Comparison of ENCODE assay signal across 23 mouse cellular contexts in genomic region chr7:29334156-29334555, GRCm38 (mm10). TPM values are rescaled to one million over a fixed set of nuclear protein-coding genes. Genes with fewer than 3 reads are reported as not detected.
DNase-seq lines count a peak whose midpoint lies in the region; ATAC-seq and TF ChIP-seq lines count a peak whose summit lies in the region.
"Had no signal": no experiment of that assay in that cellular context is flagged by ENCODE, and none has a peak within 500 bp of the region (broad histone marks: within the 10 kb centered on the region; RNA-seq: fewer than 3 reads in every experiment).

No protein-coding gene starts in this region.

- H3K4me2 ChIP-seq in hindbrain, embryonic 13.5 days: no peak overlapping the region
- no peak overlapping the region for H3K4me2 ChIP-seq in hindbrain, embryonic 14.5 days (replicated peaks)
- H3K4me2 ChIP-seq in lung, embryonic 16.5 days (ENCODE audit: low read depth, low read length): no peak overlapping the region
- no peak overlapping the region for H3K4me2 ChIP-seq in forebrain, embryonic 16.5 days (ENCODE audit: low read length)
- no peak overlapping the region for H3K4me2 ChIP-seq in intestine, postnatal 0 days (replicated peaks; ENCODE audit: low read depth)
- H3K4me2 ChIP-seq: heart, embryonic 13.5 days; liver, embryonic 15.5 days; neural tube, embryonic 12.5 days had no signal

- no peak overlapping the region for H3K4me3 ChIP-seq in hindbrain, embryonic 13.5 days
- H3K4me3 ChIP-seq in hindbrain, embryonic 14.5 days (replicated peaks; ENCODE audit: low read length): no peak overlapping the region
- H3K4me3 ChIP-seq in lung, embryonic 16.5 days (ENCODE audit: low read length): no peak overlapping the region
- H3K4me3 ChIP-seq in forebrain, embryonic 16.5 days (replicated peaks; ENCODE audit: low read length): no peak overlapping the region
- H3K4me3 ChIP-seq in intestine, postnatal 0 days (ENCODE audit: low read depth, low read length): no peak overlapping the region
- H3K4me3 ChIP-seq: heart, adult 2 months; heart, embryonic 13.5 days; liver, embryonic 15.5 days; neural tube, embryonic 12.5 days had no signal

- H3K9ac ChIP-seq in hindbrain, embryonic 13.5 days: no peak overlapping the region; the same call in 1 of the 2 replicates
- no peak overlapping the region for H3K9ac ChIP-seq in hindbrain, embryonic 14.5 days
- H3K9ac ChIP-seq in lung, embryonic 16.5 days (ENCODE audit: low read length): no peak overlapping the region
- 0 out of 2 replicates have a peak overlapping the region, but pooled peaks have one; percentile 5 for H3K9ac ChIP-seq in forebrain, embryonic 16.5 days (replicated peaks; ENCODE audit: low read depth, low read length)
- H3K9ac ChIP-seq in intestine, postnatal 0 days (ENCODE audit: low read depth, low read length): no peak overlapping the region
- H3K9ac ChIP-seq: heart, embryonic 13.5 days; liver, embryonic 15.5 days; neural tube, embryonic 12.5 days had no signal

- H3K4me1 ChIP-seq in hindbrain, embryonic 13.5 days (replicated peaks): 0 out of 2 replicates have a peak, but pooled peaks cover 2% of the 10 kb centered on the region
- no peaks in the 10 kb centered on the region for H3K4me1 ChIP-seq in hindbrain, embryonic 14.5 days (replicated peaks; ENCODE audit: control insufficient read depth, insufficient read depth, low read length)
- H3K4me1 ChIP-seq in lung, embryonic 16.5 days (replicated peaks; ENCODE audit: control insufficient read depth, insufficient read depth, low read length): peaks cover 2% of the 10 kb centered on the region; the same call in 1 of the 2 replicates
- H3K4me1 ChIP-seq in forebrain, embryonic 16.5 days (replicated peaks; ENCODE audit: control insufficient read depth, insufficient read depth, low read length): peaks cover 12% of the 10 kb centered on the region
- no peaks in the 10 kb centered on the region for H3K4me1 ChIP-seq in intestine, postnatal 0 days (replicated peaks; ENCODE audit: control insufficient read depth, insufficient read depth, low read length)
- H3K4me1 ChIP-seq: neural tube, embryonic 12.5 days had no signal

- H3K9me3 ChIP-seq in hindbrain, embryonic 13.5 days: no peaks in the 10 kb centered on the region
- no peaks in the 10 kb centered on the region for H3K9me3 ChIP-seq in hindbrain, embryonic 14.5 days (ENCODE audit: control insufficient read depth, low read length)
- H3K9me3 ChIP-seq in lung, embryonic 16.5 days (ENCODE audit: control insufficient read depth, low read length): no peaks in the 10 kb centered on the region
- no peaks in the 10 kb centered on the region for H3K9me3 ChIP-seq in forebrain, embryonic 16.5 days (ENCODE audit: control insufficient read depth, low read length)
- H3K9me3 ChIP-seq in intestine, postnatal 0 days (ENCODE audit: control insufficient read depth): no peaks in the 10 kb centered on the region
- H3K9me3 ChIP-seq: heart, embryonic 13.5 days; liver, embryonic 15.5 days; neural tube, embryonic 12.5 days had no signal

- no peak for TF ChIP-seq CTCF in intestine, postnatal 0 days (IDR thresholded peaks at IDR 0.05; ENCODE audit: low read depth)

- 57% methylated on average over 7 of the region's 7 CpGs for WGBS in hindbrain, embryonic 13.5 days
- WGBS in hindbrain, embryonic 14.5 days: 63% methylated on average over 6 of the region's 7 CpGs
- 31% methylated on average over 6 of the region's 7 CpGs for WGBS in lung, embryonic 16.5 days
- 49% methylated on average over 6 of the region's 7 CpGs for WGBS in forebrain, embryonic 16.5 days
- 43% methylated on average over 6 of the region's 7 CpGs for WGBS in intestine, postnatal 0 days

- no peaks in the 10 kb centered on the region for H3K27me3 ChIP-seq in hindbrain, embryonic 13.5 days
- H3K27me3 ChIP-seq in hindbrain, embryonic 14.5 days (ENCODE audit: control insufficient read depth, insufficient read depth, low read length): no peaks in the 10 kb centered on the region
- no peaks in the 10 kb centered on the region for H3K27me3 ChIP-seq in lung, embryonic 16.5 days (ENCODE audit: control insufficient read depth, insufficient read depth, low read depth, low read length)
- H3K27me3 ChIP-seq in forebrain, embryonic 16.5 days (replicated peaks; ENCODE audit: control insufficient read depth, insufficient read depth, low read length): no peaks in the 10 kb centered on the region
- no peaks in the 10 kb centered on the region for H3K27me3 ChIP-seq in intestine, postnatal 0 days (replicated peaks; ENCODE audit: control insufficient read depth, insufficient read depth, low read length)
- H3K27me3 ChIP-seq: liver, embryonic 15.5 days; neural tube, embryonic 12.5 days had no signal

- no peak for ATAC-seq in hindbrain, embryonic 13.5 days (ENCODE audit: low FRiP score)
- no peak for ATAC-seq in hindbrain, embryonic 14.5 days (ENCODE audit: low FRiP score)
- peak; percentile 62 for ATAC-seq in lung, embryonic 16.5 days (ENCODE audit: low read depth)
- ATAC-seq in forebrain, embryonic 16.5 days: no peak
- peak; percentile 64 for ATAC-seq in intestine, postnatal 0 days

- DNase-seq in hindbrain, embryonic 14.5 days (ENCODE audit: low spot score): no peak
- no peak for DNase-seq in lung, postnatal 25 days (ENCODE audit: low spot score)
- DNase-seq in spleen, postnatal 10 days (ENCODE audit: low spot score in 2 of 2): no peak
- DNase-seq: adrenal gland, adult 8-10 months; cerebellum, adult 11-12 months; cerebellum, postnatal 10 days; gastrocnemius, postnatal 36 days; heart, adult 2 months; heart, postnatal 14 days; kidney, adult 8-10 months; kidney, postnatal 10 days; retina, postnatal 1 day; right cerebral cortex, postnatal 25 days; spleen, adult 18-20 months; thymus, postnatal 14 days had no signal

- H3K27ac ChIP-seq in hindbrain, embryonic 13.5 days: peak overlapping the region; percentile 30; the same call in 1 of the 2 replicates
- no peak overlapping the region; the same call in 1 of the 2 replicates for H3K27ac ChIP-seq in hindbrain, embryonic 14.5 days
- H3K27ac ChIP-seq in lung, embryonic 16.5 days (ENCODE audit: low read length): peak overlapping the region; percentile 33; the same call in 1 of the 2 replicates
- peak overlapping the region; percentile 46 for H3K27ac ChIP-seq in forebrain, embryonic 16.5 days (ENCODE audit: low read length)
- 0 out of 2 replicates have a peak overlapping the region, but pooled peaks have one; percentile 35 for H3K27ac ChIP-seq in intestine, postnatal 0 days (ENCODE audit: low read depth, low read length)
- H3K27ac ChIP-seq: heart, adult 2 months; heart, embryonic 13.5 days; liver, embryonic 15.5 days; macrophage; neural tube, embryonic 12.5 days had no signal

- peaks cover 51% of the 10 kb centered on the region for H3K36me3 ChIP-seq in hindbrain, embryonic 13.5 days
- peaks cover 46% of the 10 kb centered on the region for H3K36me3 ChIP-seq in hindbrain, embryonic 14.5 days (replicated peaks; ENCODE audit: control insufficient read depth, insufficient read depth)
- H3K36me3 ChIP-seq in lung, embryonic 16.5 days (ENCODE audit: control insufficient read depth, insufficient read depth, low read length): peaks cover 30% of the 10 kb centered on the region
- H3K36me3 ChIP-seq in forebrain, embryonic 16.5 days (ENCODE audit: control insufficient read depth, insufficient read depth): peaks cover 9% of the 10 kb centered on the region; the same call in 1 of the 2 replicates
- H3K36me3 ChIP-seq in intestine, postnatal 0 days (ENCODE audit: control insufficient read depth, insufficient read depth): peaks cover 72% of the 10 kb centered on the region

RNA-seq across cellular contexts. Expression of gene Dpf1, which starts 30.4 kb away (rescaled TPM):
- polyA plus RNA-seq in hindbrain, embryonic 13.5 days (2015; fragmentation: Nextera tagmentation; extraction: Ambion mirVana): 187 and 197 TPM in 2 replicates
- polyA plus RNA-seq in hindbrain, embryonic 14.5 days (2014; fragmentation: Nextera tagmentation; extraction: Ambion mirVana): 160 and 161 TPM in 2 replicates
- polyA plus RNA-seq in lung, embryonic 16.5 days (2015; fragmentation: Nextera tagmentation; extraction: Ambion mirVana): 8.1 and 8.7 TPM in 2 replicates
- 259 and 270 TPM in 2 replicates for polyA plus RNA-seq in forebrain, embryonic 16.5 days (2015; fragmentation: Nextera tagmentation; extraction: Ambion mirVana)
- polyA plus RNA-seq in intestine, postnatal 0 days (2015; fragmentation: Nextera tagmentation; extraction: Ambion mirVana): 1.7 TPM in 2 replicates

RNA-seq across cellular contexts. Expression of gene Ppp1r14a, which starts 45.0 kb away (rescaled TPM):
- 8.6 and 13.1 TPM in 2 replicates for polyA plus RNA-seq in hindbrain, embryonic 13.5 days (2015; fragmentation: Nextera tagmentation; extraction: Ambion mirVana)
- 2.2 and 3.6 TPM in 2 replicates for polyA plus RNA-seq in hindbrain, embryonic 14.5 days (2014; fragmentation: Nextera tagmentation; extraction: Ambion mirVana)
- polyA plus RNA-seq in lung, embryonic 16.5 days (2015; fragmentation: Nextera tagmentation; extraction: Ambion mirVana): 157 and 162 TPM in 2 replicates
- polyA plus RNA-seq in forebrain, embryonic 16.5 days (2015; fragmentation: Nextera tagmentation; extraction: Ambion mirVana): 4.3 and 6.1 TPM in 2 replicates
- 35.2 and 37.0 TPM in 2 replicates for polyA plus RNA-seq in intestine, postnatal 0 days (2015; fragmentation: Nextera tagmentation; extraction: Ambion mirVana)
- polyA plus RNA-seq: macrophage had no signal

RNA-seq across cellular contexts. Expression of gene Spint2, which starts 52.4 kb away (rescaled TPM):
- polyA plus RNA-seq in hindbrain, embryonic 13.5 days (2015; fragmentation: Nextera tagmentation; extraction: Ambion mirVana): 42.4 and 44.0 TPM in 2 replicates
- 71.3 and 73.2 TPM in 2 replicates for polyA plus RNA-seq in hindbrain, embryonic 14.5 days (2014; fragmentation: Nextera tagmentation; extraction: Ambion mirVana)
- 309 and 317 TPM in 2 replicates for polyA plus RNA-seq in lung, embryonic 16.5 days (2015; fragmentation: Nextera tagmentation; extraction: Ambion mirVana)
- 39.9 and 50.9 TPM in 2 replicates for polyA plus RNA-seq in forebrain, embryonic 16.5 days (2015; fragmentation: Nextera tagmentation; extraction: Ambion mirVana)
- polyA plus RNA-seq in intestine, postnatal 0 days (2015; fragmentation: Nextera tagmentation; extraction: Ambion mirVana): 685 and 722 TPM in 2 replicates

Comparison
In these comparisons a context has a peak if more than half of its experiments do, and no peak if none do; other contexts are left out.
1. ATAC-seq: peak in lung, embryonic 16.5 days (single experiment) and intestine, postnatal 0 days (single experiment); none in hindbrain, embryonic 13.5 days (single experiment), hindbrain, embryonic 14.5 days (single experiment) and forebrain, embryonic 16.5 days (single experiment).
2. RNA of gene Dpf1, which starts 30.4 kb away (polyA plus RNA-seq): 259 to 270 TPM in forebrain, embryonic 16.5 days, 187 to 197 TPM in hindbrain, embryonic 13.5 days and 160 to 161 TPM in hindbrain, embryonic 14.5 days; 8.1 to 8.7 TPM in lung, embryonic 16.5 days and 1.7 TPM in intestine, postnatal 0 days; every median in the first group is over 10 times any median in the second.